Mouse (Mus musculus) liver, embryonic 12.5 days (tissue): ENCODE measurements around the gene Btf3. TPM values are rescaled to one million over a fixed set of nuclear protein-coding genes. Genes with fewer than 3 reads are reported as not detected.
A peak's percentile ranks its signal among the peaks of the same experiment; 100 is the strongest.

ENCODE experiments used
- ATAC-seq: fragments of 200-750 bp; cut with Nextera tagmentation; 2 replicates; pipeline ENCODE4 v1.8.0; 2017; ENCODE audit warnings: moderate number of reproducible peaks, mild to moderate bottlenecking, moderate library complexity
- H3K27ac ChIP-seq: fragments of 300-500 bp; sonication (generic); 2 replicates; pipeline ENCODE4 v1.5.1; 2016; ENCODE audit warnings: mild to moderate bottlenecking
- H3K27me3 ChIP-seq: fragments of 300-500 bp; sonication (generic); replicated peaks from 2 replicates; pipeline ENCODE4 v1.6.1; 2016; ENCODE audit warnings: mild to moderate bottlenecking, moderate library complexity
- H3K36me3 ChIP-seq: fragments of 300-500 bp; sonication (generic); 2 replicates; pipeline ENCODE4 v1.6.1; 2016; ENCODE audit warnings: mild to moderate bottlenecking, moderate library complexity
- H3K4me1 ChIP-seq: fragments of 300-500 bp; sonication (generic); 2 replicates; pipeline ENCODE4 v1.6.1; 2016
- H3K4me2 ChIP-seq: fragments of 300-500 bp; sonication (generic); 2 replicates; pipeline ENCODE4 v1.6.1; 2016; ENCODE audit warnings: mild to moderate bottlenecking, moderate library complexity
- H3K4me3 ChIP-seq: fragments of 300-500 bp; sonication (generic); 2 replicates; pipeline ENCODE4 v1.5.1; 2016; ENCODE audit warnings: mild to moderate bottlenecking, moderate library complexity
- H3K9ac ChIP-seq: fragments of 300-500 bp; sonication (generic); 2 replicates; pipeline ENCODE4 v1.6.1; 2016; ENCODE audit warnings: mild to moderate bottlenecking, moderate library complexity
- H3K9me3 ChIP-seq: fragments of 300-500 bp; sonication (generic); replicated peaks from 2 replicates; pipeline ENCODE4 v1.6.1; 2016; ENCODE audit warnings: mild to moderate bottlenecking, moderate library complexity
- WGBS: fragments of 180-500 bp; shearing (Covaris S2); methylation state at CpG from one replicate; pipeline ENCODE4 v1.1.7; 2016; ENCODE audit not compliant: insufficient replicate concordance; 5-methylcytosine and 5-hydroxymethylcytosine counted together
- polyA plus RNA-seq: library from polyadenylated mRNA; unstranded; fragments of >200 nt; fragmentation: Nextera tagmentation; extraction: Ambion mirVana; gene quantifications from 2 replicates; pipeline ENCODE4 v1.2.1, GENCODE M21; 2016

Btf3 gene
- polyA plus RNA-seq: 552 and 568 TPM in 2 replicates

GRCm38 (mm10) chr13:98316480-98317245, at the start of gene Btf3:
Btf3 (minus strand) TSS chr13:98317006.
- ATAC-seq: peak; percentile 89
- Histone ChIP-seq H3K4me1 (peaks cover 28% of the 10 kb centered on the region), H3K36me3 (peaks cover 33% of the 10 kb centered on the region), H3K9ac (peak within 1 kb of the TSS; percentile 99), H3K27me3 (no peaks in the 10 kb centered on the region), H3K4me3 (peak within 1 kb of the TSS; percentile 100), H3K4me2 (peak within 1 kb of the TSS; percentile 81), H3K9me3 (no peaks in the 10 kb centered on the region), H3K27ac (peak within 1 kb of the TSS; percentile 91)
- WGBS: under 1% methylated on average over 79 of the region's 90 CpGs

- Histone ChIP-seq H3K4me3 (peak overlapping the region; percentile 13; the same call in 1 of the 2 replicates), H3K27me3 (peaks cover 95% of the 10 kb centered on the region), H3K4me2 (peak overlapping the region; percentile 29), H3K27ac (no peak overlapping the region), H3K36me3 (no peaks in the 10 kb centered on the region), H3K9me3 (no peaks in the 10 kb centered on the region), H3K4me1 (peaks cover 8% of the 10 kb centered on the region), H3K9ac (no peak overlapping the region)
- ATAC-seq: no peak
- WGBS: under 1% methylated on average over 52 of the region's 52 CpGs
Observed at GRCm38 (mm10) chr13:98365766-98366421, 49.1 kb upstream of the Btf3 start.

GRCm38 (mm10) chr13:98365081-98365480, 48.3 kb upstream of the Btf3 start:
- H3K27ac ChIP-seq: no peak overlapping the region
- ATAC-seq: no peak
- no peak overlapping the region for H3K9ac ChIP-seq
- no peak overlapping the region for H3K4me2 ChIP-seq
- peaks cover 96% of the 10 kb centered on the region for H3K27me3 ChIP-seq
- H3K36me3 ChIP-seq: no peaks in the 10 kb centered on the region
- no peaks in the 10 kb centered on the region for H3K9me3 ChIP-seq
- H3K4me3 ChIP-seq: no peak overlapping the region
- H3K4me1 ChIP-seq: peaks cover 8% of the 10 kb centered on the region
- 3% methylated on average over 8 of the region's 8 CpGs for WGBS

- Histone ChIP-seq H3K4me1 (peaks cover 8% of the 10 kb centered on the region), H3K9me3 (no peaks in the 10 kb centered on the region), H3K27me3 (peaks cover 96% of the 10 kb centered on the region), H3K4me2 (no peak overlapping the region), H3K27ac (no peak overlapping the region), H3K36me3 (no peaks in the 10 kb centered on the region), H3K4me3 (no peak overlapping the region), H3K9ac (no peak overlapping the region)
- WGBS: 8% methylated on average over 4 of the region's 4 CpGs
- no peak for ATAC-seq
Observed at GRCm38 (mm10) chr13:98363046-98363445, 46.2 kb upstream of the Btf3 start.

- ATAC-seq: no peak
- Histone ChIP-seq H3K4me2 (no peak overlapping the region), H3K4me3 (no peak overlapping the region), H3K27me3 (peaks cover 92% of the 10 kb centered on the region), H3K9ac (no peak overlapping the region), H3K36me3 (no peaks in the 10 kb centered on the region), H3K4me1 (peaks cover 6% of the 10 kb centered on the region), H3K27ac (no peak overlapping the region), H3K9me3 (no peaks in the 10 kb centered on the region)
- 4% methylated on average over 5 of the region's 5 CpGs for WGBS
Observed at GRCm38 (mm10) chr13:98361161-98361560, 44.4 kb upstream of the Btf3 start.

GRCm38 (mm10) chr13:98360391-98360790, 43.6 kb upstream of the Btf3 start:
- Histone ChIP-seq H3K4me1 (peaks cover 3% of the 10 kb centered on the region), H3K4me2 (no peak overlapping the region), H3K9me3 (no peaks in the 10 kb centered on the region), H3K4me3 (no peak overlapping the region), H3K27ac (no peak overlapping the region), H3K27me3 (peaks cover 92% of the 10 kb centered on the region), H3K36me3 (no peaks in the 10 kb centered on the region), H3K9ac (no peak overlapping the region)
- 4% methylated on average over 6 of the region's 6 CpGs for WGBS
- no peak for ATAC-seq

GRCm38 (mm10) chr13:98359337-98359736, 42.5 kb upstream of the Btf3 start:
- ATAC-seq: no peak
- no peaks in the 10 kb centered on the region for H3K36me3 ChIP-seq
- 6% methylated on average over 6 of the region's 8 CpGs for WGBS
- no peaks in the 10 kb centered on the region for H3K9me3 ChIP-seq
- peaks cover 13% of the 10 kb centered on the region for H3K4me1 ChIP-seq
- H3K4me2 ChIP-seq: no peak overlapping the region
- H3K9ac ChIP-seq: no peak overlapping the region
- H3K4me3 ChIP-seq: no peak overlapping the region
- no peak overlapping the region for H3K27ac ChIP-seq
- H3K27me3 ChIP-seq: peaks cover 92% of the 10 kb centered on the region

GRCm38 (mm10) chr13:98358424-98359181, 41.8 kb upstream of the Btf3 start:
- ATAC-seq: no peak
- Histone ChIP-seq H3K36me3 (no peaks in the 10 kb centered on the region), H3K27me3 (peaks cover 94% of the 10 kb centered on the region), H3K9ac (no peak overlapping the region), H3K4me2 (no peak overlapping the region), H3K4me1 (peaks cover 20% of the 10 kb centered on the region), H3K9me3 (no peaks in the 10 kb centered on the region), H3K4me3 (no peak overlapping the region), H3K27ac (no peak overlapping the region)
- WGBS: 2% methylated on average over 23 of the region's 23 CpGs

GRCm38 (mm10) chr13:98357433-98358423, 40.9 kb upstream of the Btf3 start:
- no peak overlapping the region for H3K9ac ChIP-seq
- WGBS: under 1% methylated on average over 18 of the region's 18 CpGs
- H3K4me3 ChIP-seq: no peak overlapping the region
- H3K27me3 ChIP-seq: peaks cover 94% of the 10 kb centered on the region
- H3K27ac ChIP-seq: no peak overlapping the region
- no peaks in the 10 kb centered on the region for H3K9me3 ChIP-seq
- ATAC-seq: no peak
- H3K4me2 ChIP-seq: no peak overlapping the region
- no peaks in the 10 kb centered on the region for H3K36me3 ChIP-seq
- peaks cover 21% of the 10 kb centered on the region for H3K4me1 ChIP-seq

GRCm38 (mm10) chr13:98356973-98357425, 40.2 kb upstream of the Btf3 start:
- Histone ChIP-seq H3K9ac (no peak overlapping the region), H3K4me2 (no peak overlapping the region), H3K36me3 (no peaks in the 10 kb centered on the region), H3K27ac (no peak overlapping the region), H3K9me3 (no peaks in the 10 kb centered on the region), H3K4me3 (no peak overlapping the region), H3K27me3 (peaks cover 94% of the 10 kb centered on the region), H3K4me1 (peaks cover 21% of the 10 kb centered on the region)
- 10% methylated on average over 6 of the region's 6 CpGs for WGBS
- no peak for ATAC-seq
